In genomic region chr11:87986141-87986741, GRCm38 (mm10) we compare ENCODE assay signal across 8 mouse cellular contexts. TPM values are rescaled to one million over a fixed set of nuclear protein-coding genes. Genes with fewer than 3 reads are reported as not detected.
DNase-seq lines count a peak whose midpoint lies in the region; ATAC-seq and TF ChIP-seq lines count a peak whose summit lies in the region.

No protein-coding gene starts in this region.

- WGBS in forebrain, postnatal 0 days = 4% methylated on average over 13 of the region's 13 CpGs
- WGBS in hindbrain, embryonic 11.5 days = 4% methylated on average over 12 of the region's 13 CpGs
- WGBS in small intestine, adult 2 months = 1% methylated on average over 12 of the region's 13 CpGs

- no peaks in the 10 kb centered on the region for H3K9me3 ChIP-seq in forebrain, postnatal 0 days (ENCODE audit: low read length)
- no peaks in the 10 kb centered on the region for H3K9me3 ChIP-seq in hindbrain, embryonic 11.5 days (ENCODE audit: control insufficient read depth, low read length)
- H3K9me3 ChIP-seq in megakaryocyte, embryonic 14.5 days = no peaks in the 10 kb centered on the region

- peak; percentile 79; the same call in 1 of the 2 replicates for TF ChIP-seq POLR2A in small intestine, adult 2 months (IDR thresholded peaks at IDR 0.05; ENCODE audit: low read depth, low read length)

- no peak for ATAC-seq in forebrain, postnatal 0 days
- peak; percentile 3; the same call in 1 of the 2 replicates for ATAC-seq in hindbrain, embryonic 11.5 days (ENCODE audit: low FRiP score)
- no peak for ATAC-seq in inflammation-experienced regulatory T-cells, adult 6 months

- H3K36me3 ChIP-seq in forebrain, postnatal 0 days (ENCODE audit: insufficient read depth) = peaks cover 24% of the 10 kb centered on the region
- H3K36me3 ChIP-seq in hindbrain, embryonic 11.5 days (ENCODE audit: control insufficient read depth, insufficient read depth, low read length) = peaks cover 11% of the 10 kb centered on the region; the same call in 1 of the 2 replicates
- peaks cover 47% of the 10 kb centered on the region for H3K36me3 ChIP-seq in megakaryocyte, embryonic 14.5 days (replicated peaks; ENCODE audit: low read length)
- peaks cover 23% of the 10 kb centered on the region for H3K36me3 ChIP-seq in small intestine, adult 2 months (ENCODE audit: control insufficient read depth, insufficient read depth, low read length)

- DNase-seq in R1 (ENCODE audit: low read depth, low spot score) = peak; percentile 92
- DNase-seq in cerebellum, adult 9-10 months = peak; percentile 81
- peak; percentile 54 for DNase-seq in forebrain, postnatal 0 days
- DNase-seq in hindbrain, embryonic 11.5 days (ENCODE audit: low spot score) = peak; percentile 68
- DNase-seq in left cerebral cortex, adult 2 months (ENCODE audit: extremely low spot score in 1 of 2, low spot score in 2 of 2) = peak in 1 of 2 experiments; percentile 44

- peak overlapping the region; percentile 96 for H3K9ac ChIP-seq in forebrain, postnatal 0 days
- H3K9ac ChIP-seq in hindbrain, embryonic 11.5 days (ENCODE audit: low read depth, low read length) = peak overlapping the region; percentile 98

- H3K4me2 ChIP-seq in forebrain, postnatal 0 days (ENCODE audit: low read depth) = peak overlapping the region; percentile 84
- H3K4me2 ChIP-seq in hindbrain, embryonic 11.5 days (replicated peaks; ENCODE audit: low read depth, low read length) = peak overlapping the region; percentile 89

- intact Hi-C loops in left cerebral cortex, adult 2 months (cut with DNase I) = no loop called here

- peak overlapping the region; percentile 97 for H3K4me3 ChIP-seq in forebrain, postnatal 0 days (ENCODE audit: low read depth, low read length)
- peak overlapping the region; percentile 93 for H3K4me3 ChIP-seq in hindbrain, embryonic 11.5 days (ENCODE audit: low read depth, low read length)
- H3K4me3 ChIP-seq in left cerebral cortex, adult 2 months = peak overlapping the region; percentile 99
- peak overlapping the region; percentile 96 for H3K4me3 ChIP-seq in megakaryocyte, embryonic 14.5 days (replicated peaks)
- H3K4me3 ChIP-seq in small intestine, adult 2 months (ENCODE audit: low read depth, low read length) = peak overlapping the region; percentile 82

- peak overlapping the region; percentile 96 for H3K27ac ChIP-seq in forebrain, postnatal 0 days (ENCODE audit: low read depth, low read length)
- peak overlapping the region; percentile 96 for H3K27ac ChIP-seq in hindbrain, embryonic 11.5 days (ENCODE audit: low read depth, low read length)
- peak overlapping the region; percentile 95 for H3K27ac ChIP-seq in left cerebral cortex, adult 2 months
- H3K27ac ChIP-seq in small intestine, adult 2 months (ENCODE audit: insufficient read depth, low read depth, low read length) = peak overlapping the region; percentile 84

- no peaks in the 10 kb centered on the region for H3K27me3 ChIP-seq in forebrain, postnatal 0 days (ENCODE audit: insufficient read depth, low read length)
- no peaks in the 10 kb centered on the region for H3K27me3 ChIP-seq in hindbrain, embryonic 11.5 days (ENCODE audit: control insufficient read depth, insufficient read depth, low read length)
- H3K27me3 ChIP-seq in megakaryocyte, embryonic 14.5 days (replicated peaks) = peaks cover under 1% of the 10 kb centered on the region
- no peaks in the 10 kb centered on the region for H3K27me3 ChIP-seq in small intestine, adult 2 months (ENCODE audit: control insufficient read depth, insufficient read depth, low read length)

- peaks cover 19% of the 10 kb centered on the region for H3K4me1 ChIP-seq in forebrain, postnatal 0 days (ENCODE audit: insufficient read depth)
- peaks cover 4% of the 10 kb centered on the region; the same call in 1 of the 2 replicates for H3K4me1 ChIP-seq in hindbrain, embryonic 11.5 days (replicated peaks; ENCODE audit: control insufficient read depth, insufficient read depth, low read length)
- H3K4me1 ChIP-seq in megakaryocyte, embryonic 14.5 days = peaks cover 47% of the 10 kb centered on the region
- H3K4me1 ChIP-seq in small intestine, adult 2 months (ENCODE audit: control insufficient read depth, insufficient read depth, insufficient read length, low read length) = peaks cover 8% of the 10 kb centered on the region; the same call in 1 of the 2 replicates

- TF ChIP-seq CTCF in forebrain, postnatal 0 days (IDR thresholded peaks at IDR 0.05; ENCODE audit: low read depth) = peak; percentile 37
- peak; percentile 26 for TF ChIP-seq CTCF in left cerebral cortex, adult 2 months (IDR thresholded peaks at IDR 0.05)
- TF ChIP-seq CTCF in small intestine, adult 2 months (IDR thresholded peaks at IDR 0.05; ENCODE audit: extremely low read depth, insufficient read length, insufficient replicate concordance, low read depth, low read length) = peak; percentile 28; the same call in 1 of the 2 replicates

RNA-seq across cellular contexts. Expression of gene Dynll2, which starts 1.1 kb away (rescaled TPM):
- total RNA-seq in forebrain, postnatal 0 days (2014; rRNA removed) = 36.5 and 54.9 TPM in 2 replicates
- 41.7 and 49.8 TPM in 2 replicates for polyA plus RNA-seq in forebrain, postnatal 0 days (2015; fragmentation: Nextera tagmentation; extraction: Ambion mirVana)
- 25.4 and 26.1 TPM in 2 replicates for polyA plus RNA-seq in hindbrain, embryonic 11.5 days (2014; fragmentation: Nextera tagmentation; extraction: Ambion mirVana)
- total RNA-seq in left cerebral cortex, adult 2 months (2021) = 100 to 1,000 TPM; 578 to 608 TPM
- polyA plus RNA-seq in megakaryocyte, embryonic 14.5 days (2012; ENCODE audit: insufficient read depth, low replicate concordance) = 32.1 and 63.0 TPM in 2 replicates
- polyA plus RNA-seq in small intestine, adult 2 months (2012; rRNA removed) = 72.7 and 140 TPM in 2 replicates
- 1 to 10 TPM; 1.7 to 7.1 (median 3.9) TPM for polyA plus RNA-seq in inflammation-experienced regulatory T-cells, adult 6 months (2017; shearing (Covaris generic))
